Mouse (Mus musculus) cerebellum, postnatal 4 days (tissue): ENCODE results near the gene Alk.
A peak's percentile ranks its signal among the peaks of the same experiment; 100 is the strongest.

Experiments
- DNase-seq, 2 experiments: peaks; one replicate each; pipeline ENCODE4 v3.0.0; 2022; ENCODE audit warnings: low spot score in 2 of 2, mixed read lengths in 1 of 2

Gene Alk

DNA sequence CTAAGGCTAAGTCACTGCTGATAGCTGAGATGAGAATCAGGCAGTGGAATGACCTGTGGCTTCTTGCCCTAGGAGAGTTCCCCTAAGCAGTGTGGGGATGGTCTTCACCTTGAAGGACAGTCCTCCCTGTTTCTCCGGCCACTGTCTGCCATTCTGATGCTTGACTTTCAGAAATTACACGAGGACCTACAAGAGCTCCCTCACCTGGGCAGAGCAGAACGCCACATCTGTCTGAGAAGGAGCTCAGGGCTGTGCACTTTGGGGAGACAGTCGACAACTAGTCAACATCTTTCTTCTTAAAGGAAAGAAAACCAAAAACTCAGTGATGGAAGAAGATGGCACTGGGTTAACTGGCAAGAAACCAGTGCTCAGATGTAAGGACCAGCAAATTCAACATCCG is 335.9 kb downstream of the Alk start:
- DNase-seq, result no peak

DNA sequence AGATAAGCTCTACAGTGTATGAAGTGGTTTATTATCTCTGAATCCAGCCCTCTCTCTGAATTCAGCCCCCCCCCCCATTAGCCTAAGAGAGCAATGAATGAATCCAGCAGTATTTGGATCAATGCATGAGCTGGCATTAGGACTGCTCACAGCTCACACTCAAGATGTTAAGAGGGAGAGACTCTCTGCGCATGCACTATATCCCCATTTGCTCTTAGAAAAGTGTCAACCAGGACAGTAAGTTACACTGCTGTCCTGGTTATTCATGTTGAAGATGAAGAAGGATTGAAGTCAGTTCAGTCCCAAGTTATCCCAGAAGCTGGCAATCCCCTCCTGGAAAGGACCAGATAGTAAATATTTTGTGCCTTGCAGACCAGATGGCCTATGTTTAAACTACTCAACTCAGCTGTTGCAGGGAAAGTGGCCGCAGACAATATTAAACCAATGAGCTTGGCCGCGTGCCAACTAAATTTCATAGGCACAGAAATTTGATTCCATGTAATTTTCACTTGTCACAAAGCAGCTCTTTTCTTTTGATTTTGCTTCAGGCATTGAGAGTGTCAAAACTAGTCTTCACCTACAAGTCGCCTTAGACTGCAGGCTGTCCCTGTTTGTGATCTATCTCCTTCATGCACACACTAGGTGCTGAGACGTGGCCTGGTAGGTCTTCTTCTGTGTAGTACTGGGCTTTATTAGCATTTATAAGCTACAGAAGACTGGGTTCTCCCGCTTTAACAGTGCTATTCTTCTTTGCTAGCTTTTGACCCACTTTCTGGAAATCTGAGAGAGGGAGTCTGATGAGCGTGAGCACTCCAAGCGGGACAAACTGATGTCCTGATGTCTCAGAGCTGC is 339.0 kb downstream of the Alk start:
- peak in 1 of 2 experiments; percentile 42 for DNase-seq

DNA sequence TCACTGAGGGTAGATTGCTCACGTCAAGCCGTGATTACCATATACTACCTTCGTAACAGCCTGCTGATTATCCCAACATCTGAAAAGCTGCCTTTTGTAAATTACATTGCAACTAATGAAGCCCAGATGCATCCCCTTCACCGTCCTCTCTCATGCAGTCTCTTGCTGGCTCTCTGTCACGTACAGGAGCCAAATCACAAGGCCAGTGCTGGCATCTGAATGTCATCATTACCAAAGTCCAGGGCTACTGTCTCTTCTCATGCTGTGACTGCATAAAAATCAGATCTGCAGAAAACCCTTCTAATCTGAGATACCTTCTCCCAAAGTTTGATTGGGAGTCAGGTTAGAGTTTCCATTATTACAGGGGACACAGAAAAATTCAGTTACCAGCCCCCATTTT is 351.0 kb downstream of the Alk start:
- no peak for DNase-seq

DNA sequence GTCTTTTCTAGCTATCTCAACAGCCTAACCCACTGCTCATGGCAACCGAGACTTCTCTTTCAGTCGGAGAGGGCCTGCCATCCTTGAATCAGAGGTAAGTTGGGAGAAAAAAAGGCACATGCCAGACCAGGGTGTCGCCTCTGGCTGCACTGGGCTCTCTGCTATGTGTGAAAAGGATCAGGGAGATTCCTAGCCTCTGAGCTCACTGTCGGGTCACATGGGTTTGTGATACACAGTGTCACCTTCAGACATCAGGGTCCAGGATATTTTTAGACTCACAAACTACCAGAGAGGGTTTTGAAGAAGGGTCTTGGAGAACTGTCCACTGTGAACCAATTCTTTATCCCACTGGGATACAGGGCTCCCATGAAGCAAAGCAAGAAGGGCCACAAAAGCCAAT is 352.9 kb downstream of the Alk start:
- DNase-seq, result no peak

DNA sequence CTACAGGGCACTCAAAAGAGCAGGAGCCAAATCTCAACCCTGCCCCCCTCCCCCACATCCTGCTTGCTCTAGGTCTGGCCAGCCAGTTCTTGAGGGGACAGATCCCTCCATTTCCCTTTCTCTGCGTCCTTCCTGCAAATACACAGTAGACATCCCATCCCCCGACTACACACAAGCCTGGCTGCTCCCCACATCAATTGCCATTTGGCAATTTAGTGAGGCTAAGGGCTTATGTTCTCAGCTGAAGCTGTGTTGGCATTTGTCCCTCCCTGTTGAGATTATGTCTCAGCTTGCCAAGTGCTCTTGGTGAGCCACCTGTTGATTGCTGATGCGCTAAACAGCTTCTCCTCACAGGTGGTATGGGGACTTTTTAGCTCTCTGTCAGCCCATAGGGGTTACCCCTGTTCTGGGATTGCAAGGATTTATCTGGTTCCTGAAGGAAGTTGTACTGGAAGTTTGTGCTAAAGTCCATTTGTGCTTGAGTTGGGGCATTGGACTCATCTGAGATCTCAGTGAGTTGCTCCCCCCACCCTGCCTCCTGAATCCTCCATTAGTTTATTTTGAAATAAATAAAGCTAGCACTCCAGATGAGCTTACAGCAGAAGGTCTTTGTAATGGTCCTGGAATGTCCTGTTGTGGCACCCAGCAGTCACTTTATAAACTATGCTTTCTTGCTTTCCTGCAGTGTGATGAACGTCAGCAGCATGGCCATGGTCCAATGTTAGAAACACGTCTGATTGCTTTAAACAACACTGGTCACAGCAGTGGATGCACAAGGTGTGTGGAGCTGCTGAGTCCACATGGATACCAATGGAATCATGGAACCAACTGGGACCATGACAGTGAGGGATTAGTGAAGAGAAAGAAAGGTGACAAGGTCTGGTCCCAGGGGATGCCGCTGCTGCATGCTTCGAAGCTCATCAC is 353.7 kb downstream of the Alk start:
- peak in 1 of 2 experiments; percentile 26 for DNase-seq

DNA sequence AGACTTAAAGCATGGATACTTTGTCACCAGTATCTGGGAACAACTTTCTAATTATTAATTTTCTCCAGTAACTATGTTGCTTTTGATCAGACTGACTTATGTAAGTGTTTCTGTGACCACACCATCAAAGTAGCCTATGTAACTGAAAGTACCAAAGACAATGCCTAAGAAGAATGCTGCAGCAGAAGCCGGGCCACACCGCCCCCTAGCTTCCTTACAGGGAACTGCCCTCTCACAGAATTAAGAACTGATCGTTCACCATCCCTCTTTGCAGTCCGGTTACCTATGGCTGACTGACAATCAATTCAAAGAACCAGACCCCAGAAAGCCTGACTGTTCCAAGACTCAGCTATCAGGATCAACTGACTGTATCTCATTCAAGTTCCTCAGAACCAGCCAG is 362.4 kb downstream of the Alk start:
- DNase-seq, result peak; percentile 33 to 59

DNA sequence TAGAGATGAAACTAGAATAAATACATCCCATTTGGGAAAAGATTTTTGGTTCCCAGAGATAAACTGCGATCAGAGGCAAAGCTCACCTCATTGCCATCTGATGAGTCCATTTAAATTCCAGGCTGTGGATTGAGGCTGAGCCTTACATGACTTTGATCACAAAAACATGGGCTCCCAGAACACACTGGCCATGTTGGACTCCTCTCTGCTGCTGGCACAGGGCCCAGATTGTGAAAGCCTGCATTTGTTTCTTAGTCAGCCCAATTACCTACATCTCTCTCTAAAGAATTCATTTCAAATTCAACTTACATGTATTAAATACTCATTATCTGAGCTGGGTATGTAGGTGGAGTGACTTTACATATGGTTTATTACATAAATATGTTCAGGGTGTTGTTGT is 367.1 kb downstream of the Alk start:
- DNase-seq, result peak in 1 of 2 experiments; percentile 25

DNA sequence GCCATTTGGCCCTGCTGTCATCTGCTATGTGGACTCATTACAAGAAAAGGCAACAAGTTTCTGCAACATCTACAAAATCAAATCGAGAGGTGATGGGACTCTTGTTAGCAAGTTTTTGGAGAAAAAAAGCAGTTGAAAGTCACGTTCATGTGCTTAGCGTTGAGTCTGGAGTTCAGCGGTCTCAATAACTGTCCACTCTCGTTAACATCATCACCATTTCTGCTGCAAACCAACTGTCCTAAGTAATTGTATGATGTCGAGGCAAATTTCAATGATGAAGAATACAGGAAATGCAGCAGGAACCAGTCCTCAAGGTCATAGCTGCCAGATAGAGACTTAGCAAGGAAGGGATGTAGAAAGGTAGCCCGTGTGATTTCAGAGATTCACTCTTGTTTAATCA is 373.5 kb downstream of the Alk start:
- no peak for DNase-seq

DNA sequence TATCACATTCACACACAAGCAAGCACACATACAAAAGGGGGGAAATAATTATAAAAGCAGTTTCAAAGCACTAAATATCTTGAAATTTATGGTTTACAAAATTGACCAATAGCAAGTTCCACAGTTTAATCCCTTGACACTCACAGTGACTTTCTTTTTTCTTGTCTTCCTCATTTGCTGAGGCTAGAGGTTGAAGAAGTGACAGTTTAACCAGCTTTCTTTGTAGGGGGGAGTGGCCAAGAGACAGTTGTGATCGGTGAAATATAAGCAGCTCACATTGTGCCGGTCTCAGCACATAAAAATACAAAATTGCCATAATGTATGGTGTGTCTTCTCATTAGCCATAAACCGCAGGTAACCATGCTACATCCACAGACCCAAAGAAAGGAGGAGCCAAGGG is 385.6 kb downstream of the Alk start:
- no peak for DNase-seq

DNA sequence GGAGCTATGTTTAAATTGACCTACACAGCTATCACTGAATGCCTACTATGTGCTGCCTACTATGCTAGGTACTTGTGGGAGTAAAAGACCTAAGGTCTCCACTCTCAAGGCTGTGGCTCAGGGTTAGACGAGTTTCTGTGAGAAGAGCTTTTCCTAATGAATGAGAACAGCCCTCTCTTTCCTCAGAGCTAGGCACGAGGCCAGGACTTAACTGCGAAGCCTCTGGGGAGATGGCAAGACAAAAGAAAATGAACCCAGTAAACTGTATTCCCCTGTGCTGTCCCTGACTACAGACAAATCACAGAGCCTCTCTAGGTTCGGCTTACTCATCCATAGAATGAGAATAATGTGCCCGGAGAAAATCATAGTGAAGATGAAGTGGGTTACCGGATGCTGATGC is 406.9 kb downstream of the Alk start:
- DNase-seq, result peak in 1 of 2 experiments; percentile 22

DNA sequence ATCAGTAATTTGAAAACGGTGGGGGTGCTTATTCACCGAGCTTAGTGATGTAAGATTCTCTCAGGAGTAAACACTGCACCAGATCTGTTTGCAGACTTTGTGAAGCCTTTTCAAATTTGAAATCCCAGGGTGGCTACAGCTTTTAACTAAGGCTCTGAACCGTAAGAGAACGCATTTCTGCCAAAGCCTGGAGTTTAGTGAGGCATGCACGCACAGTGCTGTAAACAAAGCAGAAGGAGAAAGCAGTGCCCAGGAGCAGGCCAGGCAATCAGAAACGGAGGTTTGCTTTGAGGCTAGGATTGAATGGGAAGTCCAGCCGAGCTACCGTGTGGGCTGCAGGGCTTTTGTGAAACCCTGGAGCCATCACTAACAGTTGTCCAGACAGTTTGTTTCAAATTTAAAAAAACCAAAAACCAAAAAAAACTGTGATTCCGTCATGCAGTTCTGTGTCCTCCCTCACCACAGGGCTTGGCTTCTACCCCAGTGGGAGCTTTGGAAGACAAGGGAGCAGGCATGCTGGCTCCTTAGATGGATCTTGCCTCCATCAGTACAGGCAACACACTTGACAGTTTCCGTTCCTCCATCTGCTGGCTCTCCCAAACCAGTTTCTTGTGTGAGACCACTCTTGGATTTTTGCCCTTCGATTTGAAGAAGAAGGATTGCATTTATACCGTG is 409.3 kb downstream of the Alk start:
- peak in 1 of 2 experiments; percentile 26 for DNase-seq

DNA sequence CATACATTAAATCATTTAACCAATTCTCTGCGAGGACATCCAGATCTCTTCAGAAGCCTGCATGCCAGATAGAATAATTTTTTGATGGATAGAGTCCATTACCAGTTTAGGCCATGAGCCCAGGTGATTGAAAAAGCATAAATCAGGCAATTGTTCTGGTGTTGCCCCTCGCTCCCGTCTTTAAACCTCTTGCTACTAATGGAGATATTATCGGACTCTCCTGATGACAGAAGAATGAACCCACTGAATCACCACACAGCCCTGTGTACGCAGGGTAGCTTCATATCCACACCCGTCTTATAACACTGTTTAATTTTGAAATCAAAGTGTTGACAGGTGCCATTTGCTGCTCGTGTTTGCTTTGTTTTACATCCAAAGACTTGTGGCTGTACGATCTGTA is 413.9 kb downstream of the Alk start:
- DNase-seq, result no peak

DNA sequence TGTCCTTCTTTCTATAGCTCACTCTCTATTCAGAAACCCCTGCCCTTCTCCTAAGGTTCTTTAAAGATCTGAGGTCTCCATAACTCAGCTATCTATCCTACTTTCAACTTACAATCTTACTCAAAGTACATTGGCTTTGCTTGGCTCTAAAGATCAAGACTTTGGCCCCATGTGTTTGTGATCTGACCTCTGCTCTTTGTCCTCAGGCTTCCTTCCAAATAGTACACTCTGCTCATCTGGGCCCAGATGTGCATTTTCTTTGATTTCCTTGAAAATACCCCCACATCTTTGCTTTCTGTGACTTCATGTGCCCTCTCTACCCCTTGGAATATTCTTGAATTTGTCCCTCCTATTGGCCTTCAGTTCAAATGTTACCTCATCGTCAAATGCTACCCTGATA is 417.4 kb downstream of the Alk start:
- no peak for DNase-seq

DNA sequence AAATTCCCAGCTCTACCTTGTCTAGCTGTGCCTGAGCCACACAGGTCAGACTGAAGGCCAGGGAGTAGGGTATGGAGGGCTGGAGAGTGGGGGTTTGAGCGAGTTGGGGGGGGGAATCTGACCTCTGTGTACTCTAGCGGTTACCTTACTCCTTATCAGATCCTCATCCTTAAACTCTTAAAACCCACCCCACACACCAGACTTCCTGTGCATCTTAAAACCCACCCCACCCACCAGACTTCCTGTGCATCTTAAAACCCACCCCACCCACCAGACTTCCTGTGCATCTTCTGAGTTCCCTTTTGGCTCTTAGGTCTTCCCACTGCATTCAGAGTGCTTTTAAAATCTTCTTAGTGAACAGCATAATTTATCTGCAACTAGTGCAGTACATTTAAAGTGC is 422.0 kb downstream of the Alk start:
- no peak for DNase-seq

DNA sequence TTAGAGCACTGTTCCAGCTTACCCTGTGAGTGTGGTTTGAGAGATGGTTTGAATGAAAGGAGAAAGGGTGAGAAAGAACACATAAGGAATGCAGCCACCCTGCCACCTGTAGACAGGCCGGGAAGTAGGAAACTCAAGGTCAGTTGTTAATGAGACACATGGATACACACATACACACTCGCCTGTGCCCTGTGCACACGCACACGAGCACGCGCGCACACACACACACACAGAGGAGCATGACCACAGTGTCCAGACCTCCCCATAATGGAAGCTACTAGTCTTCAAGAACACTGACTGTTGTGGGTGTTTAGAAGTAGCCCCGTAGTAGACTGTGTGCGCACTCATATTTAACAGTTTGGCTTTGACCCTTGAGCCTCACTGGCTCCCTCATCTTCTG is 424.2 kb downstream of the Alk start:
- no peak for DNase-seq

DNA sequence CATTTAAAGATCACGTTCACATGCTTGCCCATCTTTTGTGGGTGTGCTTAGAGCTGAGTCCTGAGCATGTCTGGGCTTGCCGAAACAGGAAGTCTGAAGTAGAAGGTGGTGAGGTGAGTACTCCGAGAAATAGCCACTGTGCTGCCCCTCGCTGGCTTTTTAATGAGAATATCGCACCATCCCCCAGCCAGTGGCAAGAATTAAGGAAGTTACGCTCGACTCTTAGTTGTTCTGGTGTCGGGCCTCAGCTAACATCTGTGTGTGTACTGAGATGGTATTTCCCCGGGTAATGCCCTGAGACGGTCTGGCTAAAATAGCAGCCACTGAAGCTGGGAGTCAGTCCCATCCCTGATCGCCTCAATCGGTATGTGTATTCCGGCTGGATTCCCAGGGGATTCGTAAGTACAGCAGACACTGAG is 424.7 kb downstream of the Alk start:
- no peak for DNase-seq

DNA sequence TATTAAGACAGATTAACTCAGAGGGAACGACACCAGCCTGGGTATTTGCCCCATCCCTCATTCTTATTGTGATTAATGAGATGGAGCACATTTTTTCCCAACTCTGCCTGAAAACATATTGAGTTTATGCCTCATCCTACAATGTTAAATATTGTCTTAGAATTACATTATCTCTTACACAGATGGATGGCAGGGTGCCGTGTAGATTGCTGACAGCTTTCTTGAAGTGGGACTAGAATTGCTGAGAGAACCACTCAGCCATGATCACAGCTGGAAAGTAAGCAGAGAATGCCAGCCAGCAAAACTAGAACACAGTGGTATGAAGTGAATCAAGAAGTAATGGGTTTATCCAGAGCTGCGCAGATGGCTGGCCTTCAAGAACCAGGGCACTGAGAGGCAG is 430.6 kb downstream of the Alk start:
- DNase-seq, result no peak

DNA sequence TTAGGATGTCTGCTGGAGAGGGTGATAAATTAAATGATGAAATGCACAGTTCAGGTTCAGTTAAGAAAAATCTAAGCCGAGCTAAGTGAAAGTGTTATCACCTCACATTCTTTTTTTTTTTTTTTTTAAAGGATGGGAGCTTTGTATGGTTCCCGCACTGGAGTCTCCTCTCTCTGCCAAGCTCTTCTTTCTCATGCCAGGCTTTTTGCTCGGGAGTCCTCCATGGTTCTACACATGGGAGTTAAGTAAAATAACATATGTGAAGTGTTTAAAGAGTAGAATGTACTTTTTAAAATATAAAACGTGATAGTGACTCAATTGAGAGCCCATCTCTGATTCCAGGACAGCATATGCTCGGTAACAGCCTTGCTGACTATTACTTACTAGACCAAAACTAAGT is 436.3 kb downstream of the Alk start:
- no peak for DNase-seq

DNA sequence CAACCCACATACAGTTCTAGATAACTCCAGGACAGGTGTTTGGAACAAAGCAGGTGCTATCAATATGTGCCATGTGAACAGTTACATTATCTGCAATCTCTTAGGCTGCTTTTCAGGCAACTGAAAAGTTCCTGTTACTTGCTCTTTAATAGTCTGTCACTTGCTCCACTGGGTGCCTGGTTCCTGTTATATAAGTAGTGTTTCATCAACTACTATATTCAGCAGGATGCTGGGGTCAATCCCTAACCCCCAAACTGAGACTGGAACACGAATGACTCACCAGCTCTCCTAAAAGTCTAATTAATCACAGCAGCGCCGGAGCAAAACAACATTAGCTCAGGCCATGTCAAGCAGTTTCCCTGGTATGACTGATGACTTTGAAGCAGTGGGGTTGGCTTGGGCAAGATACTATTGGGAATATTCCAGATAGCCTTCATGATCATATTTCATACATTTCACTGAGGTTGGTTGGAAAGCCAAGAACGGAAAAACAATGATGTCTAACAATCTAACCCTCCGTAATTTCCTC is 445.5 kb downstream of the Alk start:
- DNase-seq, result no peak

DNA sequence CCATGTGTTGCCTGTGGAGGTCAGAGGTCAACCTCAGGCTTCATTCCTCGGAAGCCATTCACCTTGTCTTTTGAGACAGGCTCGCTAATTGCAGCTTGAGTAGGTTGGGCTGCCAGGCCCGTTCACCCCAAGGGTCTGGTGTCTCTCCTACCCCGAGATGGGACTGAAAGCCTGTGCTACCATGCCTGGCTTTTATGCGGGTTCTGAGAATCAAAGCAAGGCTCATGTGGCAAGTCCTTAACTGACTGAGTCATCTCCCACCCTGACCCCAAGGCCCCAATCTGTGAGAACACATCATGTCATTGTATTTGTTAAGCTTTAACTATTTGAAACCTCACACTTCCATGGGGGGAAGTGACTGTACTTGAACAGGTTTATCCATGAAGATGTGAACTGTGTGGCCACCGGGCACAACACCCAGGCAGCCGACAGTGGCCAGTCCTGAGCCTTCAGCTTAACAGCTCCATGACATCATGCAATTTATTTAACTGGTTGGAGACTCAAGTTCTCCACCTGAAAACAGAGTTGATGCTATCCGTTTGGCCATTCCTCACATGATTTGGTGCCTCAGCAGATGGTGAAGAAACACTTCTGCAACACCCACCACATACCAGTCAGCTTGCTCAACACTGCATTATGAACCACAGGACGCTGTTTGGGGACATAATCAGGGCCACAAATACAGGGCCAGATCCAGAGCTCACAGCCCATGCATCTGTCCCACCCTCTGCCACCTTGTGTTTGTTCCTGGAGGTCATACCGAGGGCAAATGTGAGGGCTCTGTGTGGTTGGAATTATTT is 446.4 kb downstream of the Alk start:
- DNase-seq, result no peak

DNA sequence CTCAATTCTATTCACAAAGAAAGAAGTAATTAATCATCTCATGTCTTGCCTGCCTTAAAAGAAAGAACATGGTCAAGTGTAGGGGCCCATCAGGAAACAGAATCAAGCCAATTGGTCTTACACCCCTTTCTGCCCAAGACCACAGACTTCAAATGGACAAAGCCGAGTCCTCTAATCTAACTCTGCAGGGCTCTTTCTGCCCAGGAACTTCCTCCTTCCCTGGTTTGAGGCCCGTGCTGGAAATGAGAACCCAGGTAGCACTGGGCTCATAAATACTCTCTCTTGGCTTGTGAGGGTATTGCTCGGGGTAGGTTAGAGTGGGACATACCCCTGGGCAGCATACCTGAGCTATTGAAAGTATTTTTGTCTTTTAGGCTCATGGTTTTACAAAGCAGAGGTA is 451.4 kb downstream of the Alk start:
- DNase-seq, result no peak
